Mouse (Mus musculus): ENCODE results near the gene Cmss1.

The Cmss1 gene

GRCm38 (mm10) chr16:57280221-57281217 lies 326.1 kb downstream of the Cmss1 start:
- peak; percentile 39 for DNase-seq

- no peak for DNase-seq
These were observed 327.6 kb downstream of the Cmss1 start for GRCm38 (mm10) chr16:57278976-57279626.

GRCm38 (mm10) chr16:57269751-57270150 lies 336.9 kb downstream of the Cmss1 start:
- no peak for DNase-seq

GRCm38 (mm10) chr16:57268058-57268841 lies 338.4 kb downstream of the Cmss1 start:
- no peak for DNase-seq

- DNase-seq, result no peak
These were observed 339.6 kb downstream of the Cmss1 start for GRCm38 (mm10) chr16:57267068-57267467.

- DNase-seq, result no peak
These were observed 346.5 kb downstream of the Cmss1 start for GRCm38 (mm10) chr16:57260152-57260551.

GRCm38 (mm10) chr16:57259356-57260083 lies 347.1 kb downstream of the Cmss1 start:
- no peak for DNase-seq

All from cerebellum, adult 11-12 months (tissue).